Mouse (Mus musculus): ENCODE results near the gene Olfr1157. TPM values are rescaled to one million over a fixed set of nuclear protein-coding genes. Genes with fewer than 3 reads are reported as not detected.

Olfr1157 gene
- polyA plus RNA-seq (2016; fragmentation: Nextera tagmentation; extraction: Ambion mirVana), result not detected in 2 replicates

DNA sequence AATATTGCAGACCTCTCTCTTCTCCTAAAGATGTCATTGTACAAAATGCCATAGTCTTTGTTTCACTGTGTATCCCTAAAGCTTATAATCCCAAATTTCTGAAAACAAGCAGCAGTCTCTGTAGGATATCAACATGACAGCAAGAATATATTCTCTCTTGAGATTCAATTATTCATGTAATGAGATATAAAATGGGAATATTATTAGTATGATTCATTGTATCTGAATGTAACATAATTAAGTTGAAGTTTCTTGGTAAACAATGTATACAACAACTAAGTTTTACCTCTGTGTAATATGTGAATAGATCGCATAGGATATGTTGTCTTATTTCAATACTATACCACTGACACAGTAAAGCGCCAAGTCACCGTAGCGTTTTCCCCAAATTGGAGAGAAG, at the start of gene Olfr1157:
Olfr1157 (minus strand) TSS at position 101 of the 400 bp plus-strand sequence.
- H3K4me3 ChIP-seq, result no peak within 1 kb of the TSS
- 0 out of 2 replicates have a peak, but pooled peaks cover 4% of the 10 kb centered on the region for H3K9me3 ChIP-seq (replicated peaks)
- H3K9ac ChIP-seq, result no peak within 1 kb of the TSS
- no peaks in the 10 kb centered on the region for H3K4me1 ChIP-seq (replicated peaks)
- H3K4me2 ChIP-seq, result no peak within 1 kb of the TSS
- H3K27ac ChIP-seq (ENCODE audit: poor library complexity, severe bottlenecking), result no peak within 1 kb of the TSS
- ATAC-seq (ENCODE audit: insufficient number of reproducible peaks, low FRiP score), result no peak
- no peaks in the 10 kb centered on the region for H3K27me3 ChIP-seq (replicated peaks)
- H3K36me3 ChIP-seq, result no peaks in the 10 kb centered on the region
- WGBS, result 90% methylated on average over 4 of the region's 4 CpGs

DNA sequence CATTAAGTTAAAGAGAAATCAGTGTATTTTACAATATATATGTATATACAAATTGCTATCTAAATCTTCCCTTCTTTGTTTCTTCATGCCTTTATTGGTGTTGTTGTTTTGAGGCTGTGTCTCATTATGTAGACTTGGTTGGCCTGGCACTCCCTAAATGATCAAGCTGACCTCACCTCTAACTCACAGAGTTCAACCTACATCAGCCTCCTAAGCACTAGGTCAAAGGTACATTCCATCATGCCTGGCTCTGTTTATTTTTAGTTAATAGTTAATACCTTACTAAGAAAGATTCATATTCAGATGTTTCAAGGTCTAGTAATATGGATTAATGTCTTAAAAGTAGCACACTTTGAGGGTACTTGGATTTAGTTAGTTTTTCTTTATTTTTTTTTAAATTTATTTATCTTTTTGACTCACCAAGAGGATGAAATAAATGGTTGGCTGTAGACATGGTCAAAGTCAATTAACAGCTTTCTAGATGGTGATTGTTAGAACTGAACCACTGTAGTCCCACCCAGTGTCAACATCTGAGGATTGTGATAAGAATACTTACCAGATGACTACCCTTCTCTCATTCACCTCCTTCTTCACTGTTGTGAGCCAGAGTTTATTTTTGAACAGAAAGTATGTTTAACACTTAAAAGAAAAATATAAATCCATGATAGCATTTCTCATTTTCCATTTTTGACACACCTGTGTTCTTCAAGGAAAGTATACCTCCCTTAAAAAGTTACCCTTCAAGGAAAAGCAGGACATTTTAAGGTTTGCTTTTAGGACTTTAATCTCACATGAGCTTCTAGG, 39.6 kb upstream of the Olfr1157 start, which contains the start of gene Olfr1160:
Olfr1160 (minus strand) TSS at position 754 of the 804 bp plus-strand sequence.
- no peak for ATAC-seq (ENCODE audit: insufficient number of reproducible peaks, low FRiP score)
- H3K4me2 ChIP-seq, result no peak within 1 kb of the TSS
- H3K9me3 ChIP-seq (replicated peaks), result no peaks in the 10 kb centered on the region
- H3K4me3 ChIP-seq, result no peak within 1 kb of the TSS
- no peaks in the 10 kb centered on the region for H3K36me3 ChIP-seq
- no peak within 1 kb of the TSS for H3K9ac ChIP-seq
- H3K27ac ChIP-seq (ENCODE audit: poor library complexity, severe bottlenecking), result no peak within 1 kb of the TSS
- no peaks in the 10 kb centered on the region for H3K4me1 ChIP-seq (replicated peaks)
- no peaks in the 10 kb centered on the region for H3K27me3 ChIP-seq (replicated peaks)

DNA sequence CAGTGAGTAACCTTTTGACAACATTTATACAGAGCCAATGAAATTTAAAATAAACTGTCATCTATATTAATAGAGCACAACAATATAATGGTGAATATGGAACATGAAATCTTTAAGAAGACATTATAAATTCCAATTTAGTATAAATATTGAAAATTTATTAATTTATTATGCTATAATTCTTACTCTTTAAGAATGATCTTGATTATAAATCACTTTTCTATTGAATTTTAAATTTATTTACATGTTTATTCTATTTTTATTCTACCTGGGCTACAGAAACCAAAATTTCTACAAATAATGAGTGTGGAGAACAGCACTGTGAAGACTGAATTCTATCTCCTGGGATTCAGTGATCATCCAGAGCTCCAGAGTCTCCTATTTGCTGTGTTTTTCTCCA, 21.7 kb upstream of the Olfr1157 start, which contains the start of gene Olfr1158:
Olfr1158 (plus strand) TSS at position 301 of the 400 bp plus-strand sequence.
- H3K4me3 ChIP-seq, result no peak within 1 kb of the TSS
- no peaks in the 10 kb centered on the region for H3K27me3 ChIP-seq (replicated peaks)
- no peak within 1 kb of the TSS for H3K4me2 ChIP-seq
- no peaks in the 10 kb centered on the region for H3K9me3 ChIP-seq (replicated peaks)
- no peaks in the 10 kb centered on the region for H3K4me1 ChIP-seq (replicated peaks)
- no peak within 1 kb of the TSS for H3K27ac ChIP-seq (ENCODE audit: poor library complexity, severe bottlenecking)
- no peak within 1 kb of the TSS for H3K9ac ChIP-seq
- H3K36me3 ChIP-seq, result no peaks in the 10 kb centered on the region
- no peak for ATAC-seq (ENCODE audit: insufficient number of reproducible peaks, low FRiP score)

DNA sequence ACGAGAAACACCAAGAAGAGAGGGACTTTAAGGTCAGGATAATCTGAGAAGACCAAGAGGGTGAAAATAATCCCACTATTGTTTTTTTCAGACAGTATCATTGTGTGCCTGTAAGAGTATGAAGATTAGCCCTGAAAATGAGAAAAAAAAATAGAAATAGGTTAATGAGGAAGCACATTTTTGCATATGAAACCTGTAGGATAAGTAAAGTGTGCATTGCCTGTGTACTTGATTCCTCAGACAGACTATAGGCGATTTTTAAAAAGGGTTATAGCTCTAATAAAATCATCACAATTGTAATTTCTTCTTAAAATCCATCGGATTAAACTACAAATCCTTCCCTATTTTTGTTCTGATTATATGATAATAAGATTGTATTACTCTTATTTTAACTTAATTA, 6.5 kb upstream of the Olfr1157 start, which contains the start of gene Olfr74:
Olfr74 (minus strand) TSS at position 101 of the 400 bp plus-strand sequence.
- H3K4me1 ChIP-seq (replicated peaks), result no peaks in the 10 kb centered on the region
- H3K4me3 ChIP-seq, result no peak within 1 kb of the TSS
- H3K9ac ChIP-seq, result no peak within 1 kb of the TSS
- H3K9me3 ChIP-seq (replicated peaks), result no peaks in the 10 kb centered on the region
- no peak for ATAC-seq (ENCODE audit: insufficient number of reproducible peaks, low FRiP score)
- H3K4me2 ChIP-seq, result no peak within 1 kb of the TSS
- no peak within 1 kb of the TSS for H3K27ac ChIP-seq (ENCODE audit: poor library complexity, severe bottlenecking)
- H3K27me3 ChIP-seq (replicated peaks), result no peaks in the 10 kb centered on the region
- H3K36me3 ChIP-seq, result no peaks in the 10 kb centered on the region
- 60% methylated on average over 3 of the region's 3 CpGs for WGBS

DNA sequence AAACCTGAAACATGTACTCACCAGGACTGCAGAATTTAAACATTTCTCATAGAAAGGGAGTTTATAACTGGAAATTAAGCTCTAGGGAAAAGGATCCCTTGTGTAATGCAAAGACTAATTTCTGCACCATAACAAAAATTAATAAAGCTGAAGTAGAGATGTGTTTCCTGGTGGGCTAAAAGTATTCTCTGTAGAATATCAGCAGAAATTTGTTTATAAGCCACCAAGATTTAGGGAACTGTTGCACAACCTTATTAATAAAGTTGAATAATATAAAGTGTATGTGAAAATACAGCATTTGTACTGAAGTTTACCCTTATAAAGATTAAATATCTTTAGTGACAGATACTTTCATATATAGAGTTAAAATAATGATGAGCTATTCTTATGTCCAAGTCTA, 15.1 kb downstream of the Olfr1157 start, which contains the start of gene Olfr1156:
Olfr1156 (minus strand) TSS at position 101 of the 400 bp plus-strand sequence.
- H3K9ac ChIP-seq, result no peak within 1 kb of the TSS
- H3K4me3 ChIP-seq, result no peak within 1 kb of the TSS
- ATAC-seq (ENCODE audit: insufficient number of reproducible peaks, low FRiP score), result no peak
- H3K27me3 ChIP-seq (replicated peaks), result no peaks in the 10 kb centered on the region
- no peaks in the 10 kb centered on the region for H3K36me3 ChIP-seq
- H3K4me1 ChIP-seq (replicated peaks), result no peaks in the 10 kb centered on the region
- H3K27ac ChIP-seq (ENCODE audit: poor library complexity, severe bottlenecking), result no peak within 1 kb of the TSS
- H3K9me3 ChIP-seq (replicated peaks), result no peaks in the 10 kb centered on the region
- no peak within 1 kb of the TSS for H3K4me2 ChIP-seq

DNA sequence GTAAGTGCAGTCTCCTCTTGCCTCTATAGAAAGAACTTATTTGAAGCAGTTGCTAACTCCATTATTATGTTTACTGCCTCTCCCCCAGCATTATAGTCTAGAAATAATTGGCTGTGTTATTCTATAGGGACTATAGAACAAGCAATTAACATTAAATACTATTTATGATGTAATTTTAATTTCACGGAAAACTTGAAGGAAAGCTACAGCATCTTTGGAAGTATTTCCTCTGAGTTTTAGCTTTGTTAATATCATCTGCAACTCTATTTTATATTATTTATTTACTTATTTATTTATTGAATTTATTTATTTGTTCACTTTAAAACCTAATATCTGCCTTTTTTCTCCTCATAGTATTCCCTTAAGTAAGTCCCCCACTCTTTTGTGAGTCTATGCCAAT, 23.1 kb downstream of the Olfr1157 start, which contains the start of gene Olfr1155:
Olfr1155 (minus strand) TSS at position 101 of the 400 bp plus-strand sequence.
- no peaks in the 10 kb centered on the region for H3K4me1 ChIP-seq (replicated peaks)
- no peak for ATAC-seq (ENCODE audit: insufficient number of reproducible peaks, low FRiP score)
- no peak within 1 kb of the TSS for H3K9ac ChIP-seq
- H3K4me2 ChIP-seq, result no peak within 1 kb of the TSS
- no peak within 1 kb of the TSS for H3K27ac ChIP-seq (ENCODE audit: poor library complexity, severe bottlenecking)
- no peaks in the 10 kb centered on the region for H3K36me3 ChIP-seq
- no peaks in the 10 kb centered on the region; the same call in 1 of the 2 replicates for H3K9me3 ChIP-seq (replicated peaks)
- 85% methylated on average over 1 of the region's 1 CpGs for WGBS
- H3K4me3 ChIP-seq, result no peak within 1 kb of the TSS
- H3K27me3 ChIP-seq (replicated peaks), result no peaks in the 10 kb centered on the region

Other genes with a start within 250 kb of the Olfr1157 start
- gene Olfr1138, start 228.3 kb downstream of the Olfr1157 start, polyA plus RNA-seq (2016; fragmentation: Nextera tagmentation; extraction: Ambion mirVana), result not detected in 2 replicates
- not detected in 2 replicates for gene Olfr1140, start 224.5 kb downstream of the Olfr1157 start, polyA plus RNA-seq (2016; fragmentation: Nextera tagmentation; extraction: Ambion mirVana)
- gene Olfr1141, start 214.3 kb downstream of the Olfr1157 start, polyA plus RNA-seq (2016; fragmentation: Nextera tagmentation; extraction: Ambion mirVana), result not detected in 2 replicates
- not detected in 2 replicates for gene Olfr152, start 188.8 kb downstream of the Olfr1157 start, polyA plus RNA-seq (2016; fragmentation: Nextera tagmentation; extraction: Ambion mirVana)
- not detected in 2 replicates for gene Olfr1143, start 167.7 kb downstream of the Olfr1157 start, polyA plus RNA-seq (2016; fragmentation: Nextera tagmentation; extraction: Ambion mirVana)
- not detected in 2 replicates for gene Olfr1145, start 158.5 kb downstream of the Olfr1157 start, polyA plus RNA-seq (2016; fragmentation: Nextera tagmentation; extraction: Ambion mirVana)
- not detected in 2 replicates for gene Olfr1148, start 137.8 kb downstream of the Olfr1157 start, polyA plus RNA-seq (2016; fragmentation: Nextera tagmentation; extraction: Ambion mirVana)
- not detected in 2 replicates for gene Olfr1150-ps1, start 124.3 kb downstream of the Olfr1157 start, polyA plus RNA-seq (2016; fragmentation: Nextera tagmentation; extraction: Ambion mirVana)
- not detected in 2 replicates for gene Olfr1151, start 112.4 kb downstream of the Olfr1157 start, polyA plus RNA-seq (2016; fragmentation: Nextera tagmentation; extraction: Ambion mirVana)
- gene Olfr1152, start 101.8 kb downstream of the Olfr1157 start, polyA plus RNA-seq (2016; fragmentation: Nextera tagmentation; extraction: Ambion mirVana), result not detected in 2 replicates
- gene Olfr1153, start 73.3 kb downstream of the Olfr1157 start, polyA plus RNA-seq (2016; fragmentation: Nextera tagmentation; extraction: Ambion mirVana), result not detected in 2 replicates
- not detected in 2 replicates for gene Olfr1154, start 63.1 kb downstream of the Olfr1157 start, polyA plus RNA-seq (2016; fragmentation: Nextera tagmentation; extraction: Ambion mirVana)
- not detected in 2 replicates for gene Olfr1155, start 23.2 kb downstream of the Olfr1157 start, polyA plus RNA-seq (2016; fragmentation: Nextera tagmentation; extraction: Ambion mirVana)
- not detected in 2 replicates for gene Olfr1156, start 15.2 kb downstream of the Olfr1157 start, polyA plus RNA-seq (2016; fragmentation: Nextera tagmentation; extraction: Ambion mirVana)
- gene Olfr74, start 6.4 kb upstream of the Olfr1157 start, polyA plus RNA-seq (2016; fragmentation: Nextera tagmentation; extraction: Ambion mirVana), result not detected in 2 replicates
- gene Olfr1158, start 21.8 kb upstream of the Olfr1157 start, polyA plus RNA-seq (2016; fragmentation: Nextera tagmentation; extraction: Ambion mirVana), result not detected in 2 replicates
- not detected in 2 replicates for gene Olfr1160, start 40.0 kb upstream of the Olfr1157 start, polyA plus RNA-seq (2016; fragmentation: Nextera tagmentation; extraction: Ambion mirVana)
- gene Olfr1161, start 54.5 kb upstream of the Olfr1157 start, polyA plus RNA-seq (2016; fragmentation: Nextera tagmentation; extraction: Ambion mirVana), result not detected in 2 replicates
- not detected in 2 replicates for gene Olfr73, start 69.4 kb upstream of the Olfr1157 start, polyA plus RNA-seq (2016; fragmentation: Nextera tagmentation; extraction: Ambion mirVana)
- not detected in 2 replicates for gene Olfr1162, start 82.8 kb upstream of the Olfr1157 start, polyA plus RNA-seq (2016; fragmentation: Nextera tagmentation; extraction: Ambion mirVana)
- gene Olfr1163, start 103.5 kb upstream of the Olfr1157 start, polyA plus RNA-seq (2016; fragmentation: Nextera tagmentation; extraction: Ambion mirVana), result not detected in 2 replicates
- not detected in 2 replicates for gene Olfr1164, start 125.7 kb upstream of the Olfr1157 start, polyA plus RNA-seq (2016; fragmentation: Nextera tagmentation; extraction: Ambion mirVana)
- gene Olfr1166, start 160.0 kb upstream of the Olfr1157 start, polyA plus RNA-seq (2016; fragmentation: Nextera tagmentation; extraction: Ambion mirVana), result not detected in 2 replicates
- gene Olfr1167, start 186.9 kb upstream of the Olfr1157 start, polyA plus RNA-seq (2016; fragmentation: Nextera tagmentation; extraction: Ambion mirVana), result not detected in 2 replicates
- gene Olfr1168, start 213.6 kb upstream of the Olfr1157 start, polyA plus RNA-seq (2016; fragmentation: Nextera tagmentation; extraction: Ambion mirVana), result not detected in 2 replicates